Mouse (Mus musculus) left cerebral cortex, adult 11 months (tissue): ENCODE measurements around the gene Ppara.

Experiments
- DNase-seq: peaks from one replicate; pipeline ENCODE4 v3.0.0; 2022; ENCODE audit warnings: low spot score

The Ppara gene

GRCm38 (mm10) chr15:85807404-85807803 lies 72.6 kb downstream of the Ppara start:
- DNase-seq, result no peak

GRCm38 (mm10) chr15:85808031-85808430 lies 73.2 kb downstream of the Ppara start:
- no peak for DNase-seq

DNA sequence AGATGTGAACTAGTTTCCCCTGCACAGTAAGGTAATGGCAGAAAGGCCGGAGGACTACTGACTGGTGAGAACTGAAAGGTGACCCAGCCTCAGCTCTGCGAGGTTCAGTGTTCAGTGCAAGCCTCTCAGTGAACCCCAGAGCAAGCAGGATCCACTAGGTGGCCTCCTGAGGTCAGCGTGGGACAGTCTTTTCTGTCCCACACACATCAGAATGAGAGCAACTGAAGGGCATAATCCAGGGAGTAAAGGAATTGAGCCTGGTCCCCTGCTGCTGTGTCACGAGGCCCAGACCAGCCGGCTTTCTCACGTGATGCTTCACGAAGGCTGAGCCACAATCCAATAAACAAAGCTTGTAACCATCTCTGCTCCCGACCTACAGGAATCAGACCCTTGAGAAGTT lies 73.7 kb downstream of the Ppara start:
- DNase-seq, result no peak

DNA sequence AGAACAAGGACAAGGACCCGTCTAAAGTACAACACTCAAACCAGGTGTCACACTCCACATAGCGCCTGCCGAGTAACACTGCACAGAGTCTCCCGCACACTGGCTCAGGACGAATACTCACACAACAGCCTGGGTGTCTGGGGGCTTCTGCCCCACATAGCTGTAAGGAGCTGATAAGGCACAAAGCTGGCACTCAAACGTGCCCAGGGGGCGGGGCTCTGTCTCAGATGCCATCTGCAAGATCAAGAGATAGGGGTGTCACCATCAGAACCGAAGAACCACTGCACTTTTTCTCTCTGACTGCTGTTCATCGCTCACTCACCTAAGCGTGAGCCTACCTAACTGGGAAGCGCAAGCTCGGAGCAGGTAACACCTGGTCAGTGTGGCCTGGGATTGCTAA lies 74.3 kb downstream of the Ppara start:
- DNase-seq, result no peak

DNA sequence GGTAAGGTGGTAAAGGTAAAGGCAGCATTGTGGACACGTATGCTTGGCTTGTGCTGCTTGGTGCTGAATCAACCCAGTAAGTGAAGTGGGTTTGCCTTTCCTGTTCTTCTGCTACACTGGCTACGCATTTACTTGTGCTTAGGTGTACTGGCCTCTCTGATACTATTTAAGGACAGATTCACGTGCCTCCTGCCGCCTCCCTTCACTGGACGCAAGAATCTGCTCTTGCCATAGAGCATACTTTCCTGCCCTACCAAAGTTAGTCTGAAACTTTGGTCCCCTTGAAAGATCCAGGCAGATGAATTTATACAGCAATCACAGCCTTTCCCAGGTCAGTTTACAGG lies 75.7 kb downstream of the Ppara start:
- no peak for DNase-seq

DNA sequence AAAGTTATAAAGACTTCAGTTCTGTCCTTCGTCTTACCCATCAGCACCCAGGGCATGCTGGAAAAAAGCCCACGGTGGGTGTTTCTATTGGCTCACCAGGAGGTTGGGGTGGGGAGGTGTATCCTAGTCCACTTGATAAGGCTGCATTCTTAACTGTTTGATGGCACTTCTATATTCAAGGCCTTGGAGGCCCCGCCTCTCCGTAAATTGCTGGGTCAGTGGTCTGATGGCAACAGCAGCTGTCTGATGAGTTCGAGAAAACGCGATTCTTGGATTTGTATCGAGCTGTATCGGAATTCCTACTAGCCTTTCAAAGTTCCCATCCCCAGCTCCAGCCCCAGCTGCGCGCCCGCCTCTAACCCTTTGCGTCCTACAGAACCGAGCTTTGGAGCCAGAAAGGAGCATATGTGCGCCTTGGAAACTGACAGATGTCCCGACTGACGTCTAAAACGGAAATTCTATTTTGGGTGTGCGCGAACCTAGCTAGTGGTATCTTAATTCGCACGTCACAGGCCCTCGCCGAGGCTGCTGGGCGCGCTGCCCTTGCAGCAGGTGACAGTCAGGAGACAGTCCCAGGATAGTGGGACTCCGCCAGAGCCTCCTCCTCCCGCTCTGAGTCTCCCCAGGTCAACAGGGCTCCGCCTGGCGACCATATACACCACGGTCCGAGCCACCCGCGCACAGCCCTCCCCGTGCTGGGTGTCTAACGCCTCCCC lies 76.2 kb downstream of the Ppara start:
- peak; percentile 64 for DNase-seq

DNA sequence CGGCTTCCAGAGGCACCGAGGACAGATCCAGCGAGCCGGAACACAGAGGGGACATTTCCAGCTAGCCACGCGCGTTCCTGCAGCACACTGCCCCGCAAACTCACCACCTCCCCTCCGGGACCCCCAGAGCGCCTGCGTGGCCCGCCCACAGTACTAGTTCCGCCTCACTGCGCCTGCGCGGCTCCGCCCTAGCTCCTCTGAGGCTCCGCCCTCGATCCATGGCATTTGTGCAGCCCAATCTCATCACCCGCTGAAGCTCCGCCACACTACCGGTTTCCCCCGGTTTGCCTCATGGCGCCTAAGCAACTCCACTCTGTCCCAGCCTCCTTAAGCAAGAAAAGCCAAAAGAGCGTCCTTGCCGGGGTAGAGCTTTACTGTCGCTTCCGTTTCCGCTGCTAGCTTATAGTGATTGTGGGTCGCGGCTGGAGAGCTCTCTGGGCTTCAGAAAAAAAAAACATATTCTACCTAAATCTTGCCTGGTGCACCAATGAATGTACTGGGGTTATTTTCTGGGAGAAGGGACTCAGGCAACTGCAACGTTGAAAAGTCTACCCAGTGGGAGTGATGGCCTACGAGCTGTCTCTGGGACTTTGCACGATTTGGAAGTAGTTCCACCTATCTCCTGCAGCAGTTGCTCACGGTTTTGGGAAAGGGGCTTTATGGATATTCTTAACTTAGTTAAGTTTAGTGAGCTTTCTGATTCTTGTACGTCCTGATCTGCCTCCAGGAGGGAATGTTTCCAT lies 76.9 kb downstream of the Ppara start, which contains the start of gene Cdpf1:
Gene Cdpf1, minus strand, starts transcription at position 163 of the 743 bp plus-strand sequence.
- peak; percentile 97 for DNase-seq

- no peak for DNase-seq
These were observed 78.6 kb downstream of the Ppara start for GRCm38 (mm10) chr15:85813428-85813827.

DNA sequence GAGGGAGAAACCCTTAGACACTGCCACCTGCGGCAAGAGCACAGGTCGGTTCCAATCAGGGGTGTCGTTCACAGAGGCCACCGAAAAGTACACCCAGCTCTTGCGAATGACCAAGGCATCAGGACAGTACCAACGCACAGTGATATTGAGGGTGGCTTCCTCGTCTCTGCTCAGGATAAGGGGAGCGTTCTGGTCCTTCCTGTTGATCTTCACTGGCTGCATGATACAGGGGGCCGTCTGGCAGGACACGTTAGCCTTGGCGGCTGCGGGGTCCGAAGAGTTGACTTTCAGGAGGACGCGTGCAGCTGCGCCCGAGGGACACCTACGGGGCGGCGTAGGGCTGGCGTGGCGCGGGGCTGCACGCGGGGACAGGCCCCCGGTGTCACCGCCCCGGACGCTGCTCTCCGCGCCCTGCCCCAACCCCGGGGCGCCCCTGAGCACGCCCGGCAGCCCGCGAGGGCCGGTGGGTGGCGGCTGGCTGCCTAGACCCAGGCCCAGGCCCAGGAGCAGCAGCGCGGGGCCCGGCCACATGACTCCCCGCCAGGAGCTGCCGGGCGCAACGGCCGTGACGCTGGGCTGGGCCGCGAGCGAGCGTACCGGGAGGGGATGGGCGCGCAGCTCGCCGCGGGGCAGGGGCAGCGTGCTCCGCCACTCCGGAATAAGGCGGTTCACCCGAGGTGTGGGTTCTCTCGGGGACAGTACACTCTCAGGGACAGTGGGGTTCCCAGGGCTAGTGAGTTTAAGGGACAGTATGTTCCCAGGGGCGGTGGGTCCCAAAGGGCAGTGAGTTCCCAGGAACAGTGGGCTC lies 86.6 kb downstream of the Ppara start, which contains the start of gene Pkdrej:
Gene Pkdrej, minus strand, starts transcription at position 532 of the 808 bp plus-strand sequence.
- no peak for DNase-seq

- no peak for DNase-seq
These were observed 87.2 kb downstream of the Ppara start for GRCm38 (mm10) chr15:85822011-85822359.

- no peak for DNase-seq
These were observed 91.9 kb downstream of the Ppara start for GRCm38 (mm10) chr15:85826676-85827075.

DNA sequence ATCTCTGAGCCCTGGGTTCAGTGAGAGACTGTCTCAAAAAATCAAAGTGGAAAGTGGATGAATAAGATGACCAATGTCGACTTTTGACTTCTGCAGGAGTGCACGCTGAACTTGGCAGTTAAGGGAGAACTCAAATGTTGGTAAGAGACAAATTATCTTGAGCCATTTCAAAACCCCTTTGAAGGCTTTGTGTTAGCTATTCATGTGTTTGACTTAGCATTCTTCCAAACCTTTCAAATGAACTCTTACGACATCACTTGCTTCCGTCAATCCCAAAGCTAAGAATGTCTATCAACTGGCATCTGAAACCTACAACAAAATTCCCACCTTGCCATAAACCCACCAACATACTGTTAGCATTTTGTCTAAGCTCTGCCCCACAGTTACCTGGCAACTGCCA lies 93.3 kb downstream of the Ppara start:
- no peak for DNase-seq

DNA sequence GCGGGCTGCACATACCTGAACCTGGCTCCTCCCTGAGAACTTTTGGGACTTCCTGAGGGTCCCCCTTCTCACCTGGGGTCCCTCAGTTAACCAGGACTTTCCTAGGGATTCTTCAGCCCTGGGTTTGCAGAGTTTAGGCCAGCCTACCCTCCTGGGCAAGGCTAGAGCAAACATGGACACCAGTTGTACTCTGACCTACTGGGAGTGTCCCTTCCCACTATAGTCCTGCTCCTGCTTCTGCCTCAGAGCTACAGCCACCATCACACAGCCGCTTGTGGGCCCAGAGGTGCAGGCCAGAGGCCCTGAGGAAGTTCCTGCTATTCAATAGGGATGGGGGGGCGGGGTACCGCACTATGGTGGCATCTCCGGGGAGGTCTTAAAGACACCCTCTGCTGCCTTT lies 94.7 kb downstream of the Ppara start:
- no peak for DNase-seq

GRCm38 (mm10) chr15:85831954-85832590 lies 97.3 kb downstream of the Ppara start, which contains the start of gene Ttc38:
Gene Ttc38, plus strand, starts transcription at chr15:85832306.
- peak; percentile 82 for DNase-seq

DNA sequence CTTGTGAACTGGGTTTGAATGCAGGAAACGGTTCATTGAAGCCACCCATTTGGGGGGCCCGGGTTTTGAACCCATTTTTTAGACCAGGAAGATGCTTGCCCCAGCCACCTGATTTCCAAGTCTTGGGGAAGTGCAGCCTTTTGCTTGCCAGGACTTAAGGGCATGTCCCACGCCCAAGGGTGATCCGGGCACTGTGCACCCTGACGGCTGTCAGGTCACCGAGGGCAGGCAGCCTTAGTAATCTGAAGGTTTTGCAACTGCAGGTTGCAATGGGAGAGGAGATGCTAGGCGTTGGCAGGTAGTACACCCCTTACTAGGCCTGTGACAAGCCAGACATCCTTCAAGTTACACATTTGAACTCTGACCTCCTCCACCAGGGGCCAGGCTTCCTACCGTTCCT lies 97.8 kb downstream of the Ppara start:
- DNase-seq, result no peak

DNA sequence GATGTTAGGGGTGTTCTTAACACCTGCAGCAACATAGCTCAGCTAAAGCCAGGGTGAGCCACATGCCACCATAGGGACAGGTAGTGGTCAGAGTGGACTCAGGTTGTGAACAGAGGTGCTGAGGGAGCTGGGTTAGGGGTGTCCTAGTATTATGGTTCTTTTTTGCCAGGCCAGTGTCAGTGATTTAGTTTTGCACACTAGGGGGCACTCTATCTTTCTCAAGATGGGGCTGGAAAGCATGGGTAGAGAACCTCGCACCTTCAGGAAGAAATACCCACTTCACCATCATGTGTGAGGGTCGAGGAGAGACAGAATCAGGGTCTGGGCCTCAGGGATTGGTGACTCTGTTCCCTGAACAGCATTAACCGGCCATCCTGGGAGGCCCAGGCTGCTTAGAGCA lies 100.6 kb downstream of the Ppara start:
- DNase-seq, result no peak

GRCm38 (mm10) chr15:85836887-85837286 lies 102.1 kb downstream of the Ppara start:
- no peak for DNase-seq

GRCm38 (mm10) chr15:85840983-85841382 lies 106.2 kb downstream of the Ppara start:
- DNase-seq, result no peak

- no peak for DNase-seq
These were observed 107.1 kb downstream of the Ppara start for GRCm38 (mm10) chr15:85841796-85842360.

DNA sequence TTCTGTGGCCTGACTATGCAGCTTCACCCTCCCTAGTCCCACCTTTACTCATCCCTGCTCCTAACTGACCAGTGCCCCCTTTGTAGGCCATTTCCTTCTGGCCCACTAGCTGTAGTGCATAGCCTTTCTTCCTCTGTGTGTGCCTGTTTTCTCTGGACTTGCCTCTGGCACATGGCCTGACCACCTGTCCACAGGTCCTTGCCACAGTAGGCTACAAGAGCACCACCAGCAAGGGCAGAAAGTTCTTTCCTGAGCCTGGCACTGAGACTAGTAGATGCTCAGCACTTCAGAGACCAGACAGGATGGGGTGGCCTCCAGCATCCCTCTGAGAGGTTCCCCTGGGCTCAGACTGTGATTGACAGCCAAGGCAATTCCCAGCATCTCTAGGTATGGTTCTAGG lies 110.3 kb downstream of the Ppara start:
- DNase-seq, result no peak

DNA sequence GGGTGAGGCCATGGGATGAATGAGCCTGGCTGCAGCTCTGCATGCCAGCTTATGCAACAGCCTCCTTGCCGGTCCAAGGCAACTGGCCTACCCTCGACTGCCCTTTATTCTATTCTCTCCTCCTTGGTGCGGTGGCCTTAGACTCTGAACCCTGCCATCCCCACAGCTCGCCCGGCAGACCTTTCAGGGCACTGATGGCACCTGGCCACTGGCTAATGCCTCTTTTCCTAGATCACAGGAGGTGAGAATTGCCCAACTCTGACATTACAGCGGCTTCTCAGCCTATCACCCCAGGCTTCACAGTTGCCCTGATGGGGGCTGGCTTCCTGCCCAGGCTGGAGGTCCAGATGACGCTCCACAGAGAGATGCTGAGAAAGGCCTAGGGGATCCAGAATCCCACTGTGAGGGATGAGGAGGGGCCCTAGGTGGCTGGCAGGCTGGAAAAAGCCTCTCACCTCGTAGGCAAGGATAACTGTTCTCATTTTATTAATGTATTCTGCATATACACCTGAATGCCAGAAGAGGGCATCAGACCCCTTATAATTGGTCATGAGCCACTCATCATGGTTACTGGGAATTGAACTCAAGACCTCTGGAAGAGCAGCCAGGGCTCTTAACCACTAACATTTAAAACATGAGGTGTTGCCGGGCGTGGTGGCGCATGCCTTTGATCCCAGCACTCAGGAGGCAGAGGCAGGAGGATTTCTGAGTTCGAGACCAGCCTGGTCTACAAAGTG lies 117.0 kb downstream of the Ppara start:
- DNase-seq, result no peak
